Mouse (Mus musculus): ENCODE measurements around the gene Mc1r. TPM values are rescaled to one million over a fixed set of nuclear protein-coding genes. Genes with fewer than 3 reads are reported as not detected.
"Not testable (repeated sequence)": the region's sequence is repeated elsewhere in the genome, so short reads cannot be mapped to it uniquely, and the experiment has no call there.

The Mc1r gene
- polyA plus RNA-seq, 1 experiment, result not detected

DNA sequence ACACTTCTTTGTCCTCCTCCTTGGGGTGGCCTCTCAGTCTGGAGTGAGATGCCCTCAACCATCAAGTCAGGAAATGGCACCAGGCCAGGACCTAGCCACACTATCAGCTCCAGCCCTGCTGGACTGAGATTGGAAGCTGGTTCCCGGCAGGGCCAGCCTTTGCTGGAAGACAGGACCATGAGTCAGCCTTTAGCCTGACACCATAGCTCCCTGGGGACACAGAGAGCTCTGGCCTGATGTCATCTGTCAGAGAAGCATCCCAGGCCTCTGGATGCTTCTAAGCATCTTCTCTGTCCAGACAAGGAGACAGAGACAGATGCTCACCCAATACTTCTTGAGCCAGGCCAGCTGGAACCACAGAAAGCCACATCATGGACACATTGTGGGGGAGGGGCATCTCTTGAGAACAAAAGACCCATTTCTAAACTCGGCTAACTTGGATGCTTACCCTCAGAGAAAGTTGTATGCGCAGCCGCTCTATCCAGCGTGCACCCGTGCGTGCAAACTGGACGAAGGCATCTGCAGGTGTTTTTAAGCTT, 3.2 kb downstream of the Mc1r start:
- Histone ChIP-seq H3K27ac (ENCODE audit: insufficient read depth, low read length) (0 out of 2 replicates have a peak overlapping the region, but pooled peaks have one; percentile 3), H3K4me3 (ENCODE audit: insufficient read depth, low read length) (no peak overlapping the region), H3K4me1 (ENCODE audit: control insufficient read depth, insufficient read depth, low read length) (peaks cover 15% of the 10 kb centered on the region)
- TF ChIP-seq CTCF (IDR thresholded peaks at IDR 0.05; ENCODE audit: borderline replicate concordance, insufficient read depth, low read length) (no peak), POLR2A (IDR thresholded peaks at IDR 0.05; ENCODE audit: low read depth, low read length) (no peak)

DNA sequence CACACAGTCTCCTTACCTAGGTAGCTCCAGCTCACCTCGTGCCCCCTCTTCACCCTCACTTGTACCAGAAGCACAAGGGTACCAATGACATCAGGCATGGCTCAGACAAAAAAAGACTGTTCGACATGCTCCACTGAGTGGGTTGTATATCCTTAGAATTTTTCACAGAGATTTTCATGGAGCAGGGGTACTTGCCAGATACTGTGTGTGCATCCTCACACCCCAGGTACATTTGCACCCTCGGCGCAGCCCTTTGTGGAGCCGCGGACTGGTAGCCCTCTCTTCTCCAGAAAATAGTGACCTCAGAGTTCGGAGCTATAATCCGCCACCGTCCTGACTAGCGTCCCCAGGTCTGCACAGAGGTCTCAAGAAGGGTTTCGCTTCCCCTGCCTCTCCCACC, 3.9 kb downstream of the Mc1r start:
- no peak for TF ChIP-seq POLR2A (IDR thresholded peaks at IDR 0.05; ENCODE audit: low read depth, low read length)
- TF ChIP-seq CTCF (IDR thresholded peaks at IDR 0.05; ENCODE audit: borderline replicate concordance, insufficient read depth, low read length), result no peak
- Histone ChIP-seq H3K4me3 (ENCODE audit: insufficient read depth, low read length) (peak overlapping the region; percentile 33), H3K27ac (ENCODE audit: insufficient read depth, low read length) (no peak overlapping the region), H3K4me1 (ENCODE audit: control insufficient read depth, insufficient read depth, low read length) (peaks cover 15% of the 10 kb centered on the region)

DNA sequence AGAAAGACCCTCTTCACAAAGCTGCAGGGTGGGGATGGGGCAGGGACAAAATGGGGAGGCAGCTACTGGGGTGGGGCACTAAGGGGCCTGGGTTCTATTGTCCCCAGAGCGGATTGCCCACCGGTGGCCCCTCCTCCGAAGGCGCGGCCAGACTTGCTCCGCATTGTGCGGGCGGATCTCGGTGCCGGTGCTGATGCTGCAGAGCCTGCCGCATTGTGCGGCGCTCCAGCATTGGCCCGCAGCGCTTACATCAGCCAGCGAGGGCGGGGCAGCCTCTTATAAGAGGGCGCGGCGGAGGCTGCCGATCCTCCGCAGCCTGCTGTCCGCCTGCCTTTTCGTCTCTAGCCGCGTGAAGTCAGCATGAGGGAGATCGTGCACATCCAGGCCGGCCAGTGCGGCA, 4.3 kb downstream of the Mc1r start, which contains the start of gene Tubb3:
Gene Tubb3 (plus strand): TSS at position 179 of the 400 bp plus-strand sequence.
- peaks cover 15% of the 10 kb centered on the region for H3K4me1 ChIP-seq (ENCODE audit: control insufficient read depth, insufficient read depth, low read length)
- no peak within 1 kb of the TSS for H3K27ac ChIP-seq (ENCODE audit: insufficient read depth, low read length)
- peak within 1 kb of the TSS; percentile 48 for H3K4me3 ChIP-seq (ENCODE audit: insufficient read depth, low read length)
- TF ChIP-seq POLR2A (IDR thresholded peaks at IDR 0.05; ENCODE audit: low read depth, low read length) (peak; percentile 95), CTCF (IDR thresholded peaks at IDR 0.05; ENCODE audit: borderline replicate concordance, insufficient read depth, low read length) (no peak)

DNA sequence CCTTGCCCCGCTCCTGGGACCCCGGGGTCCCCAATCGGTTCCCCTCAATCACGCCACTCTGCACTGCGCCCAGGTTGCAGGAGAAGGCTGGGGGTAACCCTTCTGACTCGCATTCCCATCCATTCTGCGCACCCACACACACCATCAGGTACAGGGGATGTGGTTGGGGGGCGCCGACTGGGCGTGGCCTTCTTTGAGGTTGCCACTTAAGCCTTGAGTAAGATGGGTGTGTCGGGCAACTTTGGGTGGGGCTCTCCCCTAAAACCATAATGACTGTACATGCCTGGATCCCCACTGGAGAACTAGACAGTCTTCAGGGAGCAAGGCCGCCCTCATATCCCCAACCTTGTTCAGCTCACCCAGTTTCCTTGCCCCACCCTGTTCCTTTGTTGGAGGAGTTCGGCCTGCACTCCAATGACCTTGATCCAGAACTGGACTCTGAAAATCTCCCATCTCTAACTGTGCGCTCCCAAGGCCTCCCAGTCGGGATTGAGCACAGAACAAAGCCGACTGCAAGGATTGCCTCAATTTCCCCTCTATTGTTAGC, 4.9 kb downstream of the Mc1r start:
- no peak overlapping the region for H3K27ac ChIP-seq (ENCODE audit: insufficient read depth, low read length)
- TF ChIP-seq POLR2A (IDR thresholded peaks at IDR 0.05; ENCODE audit: low read depth, low read length) (no peak), CTCF (IDR thresholded peaks at IDR 0.05; ENCODE audit: borderline replicate concordance, insufficient read depth, low read length) (no peak)

DNA sequence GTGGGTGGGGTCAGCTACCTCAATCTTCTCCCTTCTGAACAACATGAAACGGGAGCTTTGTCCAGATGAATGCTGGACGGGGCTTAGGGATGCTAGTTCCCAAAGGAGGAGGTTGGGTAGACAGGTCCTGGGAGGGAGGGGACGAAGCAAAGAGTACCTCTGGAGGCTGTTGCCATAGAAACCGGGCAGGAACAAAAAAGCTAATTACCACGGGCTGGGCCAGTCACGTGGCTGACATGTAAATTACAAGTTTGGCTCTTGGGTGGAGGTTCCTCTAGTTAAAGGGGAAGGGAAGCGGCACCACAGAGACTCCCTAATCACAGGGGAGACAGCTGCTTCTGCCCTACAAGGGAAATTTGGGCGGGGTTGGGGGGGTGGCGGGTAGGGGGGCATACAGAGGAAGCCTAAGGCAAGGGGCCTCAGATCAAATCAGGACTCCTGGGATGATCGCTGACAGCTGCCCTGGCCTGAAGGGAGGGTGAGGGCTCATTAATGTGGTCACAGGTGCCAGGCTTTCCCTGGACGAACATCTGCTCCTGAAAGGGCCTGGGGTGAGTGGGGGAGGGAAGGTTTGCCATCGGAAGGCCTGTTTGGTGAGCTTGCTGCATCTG, 5.8 kb downstream of the Mc1r start:
- Histone ChIP-seq H3K4me3 (ENCODE audit: insufficient read depth, low read length) (peak overlapping the region; percentile 48), H3K4me1 (ENCODE audit: control insufficient read depth, insufficient read depth, low read length) (peaks cover 15% of the 10 kb centered on the region), H3K27ac (ENCODE audit: insufficient read depth, low read length) (no peak overlapping the region)
- TF ChIP-seq POLR2A (IDR thresholded peaks at IDR 0.05; ENCODE audit: low read depth, low read length), result no peak
- no peak for TF ChIP-seq CTCF (IDR thresholded peaks at IDR 0.05; ENCODE audit: borderline replicate concordance, insufficient read depth, low read length)

More for the DNA sequence above, 4.9 kb downstream of the Mc1r start:
- H3K4me1 ChIP-seq (ENCODE audit: control insufficient read depth, insufficient read depth, low read length), result peaks cover 15% of the 10 kb centered on the region
- H3K4me3 ChIP-seq (ENCODE audit: insufficient read depth, low read length), result peak overlapping the region; percentile 48

DNA sequence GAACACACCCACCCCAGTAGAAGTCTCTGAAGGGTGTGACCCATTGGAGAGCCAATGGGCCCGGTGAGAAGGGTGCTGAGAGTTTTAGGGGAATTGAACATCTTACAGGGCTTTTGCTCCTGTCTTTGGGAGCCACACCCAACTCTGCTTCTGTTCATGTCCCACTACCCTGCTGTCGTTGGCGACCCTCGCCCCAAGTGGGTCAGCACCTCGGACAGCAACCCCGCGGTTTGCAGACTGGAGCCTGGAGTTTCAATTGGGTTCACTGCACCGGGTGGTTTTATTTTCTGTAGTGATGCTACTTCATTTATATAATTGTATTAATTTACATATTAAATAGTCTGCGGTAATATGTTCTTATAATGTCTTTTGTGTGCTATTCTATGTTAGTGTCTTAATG, 7.3 kb downstream of the Mc1r start:
- Histone ChIP-seq H3K4me1 (ENCODE audit: control insufficient read depth, insufficient read depth, low read length) (peaks cover 12% of the 10 kb centered on the region), H3K4me3 (ENCODE audit: insufficient read depth, low read length) (no peak overlapping the region), H3K27ac (ENCODE audit: insufficient read depth, low read length) (no peak overlapping the region)
- TF ChIP-seq POLR2A (IDR thresholded peaks at IDR 0.05; ENCODE audit: low read depth, low read length), result no peak
- no peak for TF ChIP-seq CTCF (IDR thresholded peaks at IDR 0.05; ENCODE audit: borderline replicate concordance, insufficient read depth, low read length)

DNA sequence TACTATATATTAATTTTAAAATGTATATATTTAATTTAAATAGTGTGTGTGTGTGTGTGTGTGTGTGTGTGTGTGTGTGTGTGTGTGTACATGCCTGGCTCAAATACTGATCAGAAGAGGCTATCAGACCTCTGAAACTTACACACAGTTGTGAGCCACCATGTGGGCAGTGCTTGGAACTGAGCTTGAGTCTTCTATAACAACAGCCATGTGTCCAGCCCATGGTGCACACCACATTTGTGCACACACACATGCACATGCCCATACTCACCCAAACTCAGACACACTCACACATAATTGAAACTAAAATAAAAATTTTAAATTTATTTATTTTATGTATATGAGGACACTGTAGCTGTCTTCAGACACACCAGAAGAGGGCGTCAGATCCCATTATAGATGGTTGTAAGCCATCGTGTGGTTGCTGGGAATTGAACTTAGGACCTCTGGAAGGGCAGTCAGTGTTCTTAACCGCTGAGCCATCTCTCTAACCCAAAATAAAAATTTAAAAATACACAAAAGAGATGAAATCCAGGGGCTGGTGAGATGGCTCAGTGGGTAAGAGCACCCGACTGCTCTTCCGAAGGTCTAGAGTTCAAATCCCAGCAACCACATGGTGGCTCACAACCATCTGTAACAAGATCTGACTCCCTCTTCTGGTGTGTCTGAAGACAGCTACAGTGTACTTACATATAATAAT, 8.2 kb downstream of the Mc1r start:
- H3K4me1 ChIP-seq (ENCODE audit: control insufficient read depth, insufficient read depth, low read length); H3K4me3 ChIP-seq (ENCODE audit: insufficient read depth, low read length); H3K27ac ChIP-seq (ENCODE audit: insufficient read depth, low read length): not testable (repeated sequence)

DNA sequence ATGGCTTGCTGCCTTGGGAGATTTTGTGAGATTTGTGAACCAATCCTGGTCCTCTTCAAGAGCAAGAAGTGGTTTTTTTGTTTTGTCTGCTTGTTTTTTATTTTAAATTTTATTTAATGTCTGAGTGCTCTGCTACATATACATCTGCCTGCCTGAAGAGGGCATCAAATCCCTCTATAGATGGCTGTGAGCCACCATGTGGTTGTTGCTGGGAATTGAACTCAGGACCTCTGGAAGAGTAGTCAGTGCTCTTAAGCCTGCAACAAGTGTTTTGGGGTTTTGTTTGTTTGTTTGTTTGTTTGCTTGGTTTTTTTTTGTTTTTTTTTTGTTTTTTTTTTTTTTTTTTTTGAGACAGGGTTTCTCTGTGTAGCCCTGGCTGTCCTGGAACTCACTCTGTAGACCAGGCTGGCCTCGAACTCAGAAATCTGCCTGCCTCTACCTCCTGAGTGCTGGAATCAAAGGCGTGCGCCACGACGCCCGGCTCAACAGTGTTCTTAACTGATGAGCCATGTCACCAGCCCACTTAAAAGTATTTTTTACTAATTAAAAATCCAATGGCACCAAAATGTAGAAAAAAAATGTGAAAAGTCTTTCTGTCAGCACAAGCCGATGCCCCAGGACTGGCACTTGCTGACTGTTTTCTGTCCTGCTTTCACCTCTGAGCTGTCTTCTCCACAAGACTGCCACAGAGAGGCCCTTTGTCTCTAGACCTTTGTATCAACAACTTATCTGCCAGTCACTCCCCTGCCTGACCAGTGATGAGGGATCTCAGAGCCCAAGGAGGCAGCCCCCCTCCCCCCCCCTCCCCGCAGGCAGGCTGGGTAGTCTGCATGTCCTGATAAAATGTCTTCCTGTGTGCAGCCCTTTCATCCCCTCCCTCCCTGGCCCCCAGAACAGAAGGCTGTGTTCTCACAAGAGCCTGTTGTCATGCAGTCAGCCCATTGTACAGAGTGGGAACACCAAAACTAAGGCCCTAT, 9.3 kb downstream of the Mc1r start:
- Histone ChIP-seq H3K27ac (ENCODE audit: insufficient read depth, low read length) (no peak overlapping the region), H3K4me1 (ENCODE audit: control insufficient read depth, insufficient read depth, low read length) (no peaks in the 10 kb centered on the region), H3K4me3 (ENCODE audit: insufficient read depth, low read length) (no peak overlapping the region)
- TF ChIP-seq POLR2A (IDR thresholded peaks at IDR 0.05; ENCODE audit: low read depth, low read length), result no peak
- TF ChIP-seq CTCF (IDR thresholded peaks at IDR 0.05; ENCODE audit: borderline replicate concordance, insufficient read depth, low read length), result no peak

DNA sequence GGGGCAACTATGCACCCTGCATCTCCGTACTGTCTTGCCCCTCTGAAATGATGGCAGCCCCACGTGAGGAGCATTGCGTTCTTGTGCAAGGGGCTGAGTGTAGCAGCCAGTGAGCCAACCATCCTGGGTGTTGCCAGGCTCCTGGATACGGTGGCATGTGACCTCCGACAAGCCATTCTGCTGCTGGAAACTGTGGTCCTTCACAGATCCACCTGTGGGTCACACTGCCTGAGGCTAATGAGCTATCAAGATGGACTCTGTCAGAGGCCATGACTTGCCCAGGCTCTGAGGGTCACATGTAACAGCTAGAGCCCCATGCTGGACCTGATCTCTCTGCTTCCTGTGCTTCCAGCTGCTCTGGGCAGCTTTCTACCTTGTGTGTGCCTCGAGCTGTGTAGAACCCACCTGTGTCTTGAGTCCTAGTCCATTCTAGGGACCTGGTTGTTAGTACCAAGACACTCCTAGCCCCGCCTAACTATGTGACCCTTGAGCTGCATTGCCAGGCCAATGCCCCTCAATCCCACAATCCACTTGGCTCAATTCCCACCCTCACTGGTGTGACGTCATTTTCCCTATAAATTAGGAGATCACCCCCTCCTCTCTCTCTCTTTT, 10.1 kb downstream of the Mc1r start:
- no peak for TF ChIP-seq CTCF (IDR thresholded peaks at IDR 0.05; ENCODE audit: borderline replicate concordance, insufficient read depth, low read length)
- TF ChIP-seq POLR2A (IDR thresholded peaks at IDR 0.05; ENCODE audit: low read depth, low read length), result no peak
- Histone ChIP-seq H3K4me1 (ENCODE audit: control insufficient read depth, insufficient read depth, low read length) (no peaks in the 10 kb centered on the region), H3K27ac (ENCODE audit: insufficient read depth, low read length) (no peak overlapping the region), H3K4me3 (ENCODE audit: insufficient read depth, low read length) (no peak overlapping the region)

Measured in embryonic fibroblast, embryonic 13.5 days (primary cell).